Mouse (Mus musculus) liver, adult 2 months (tissue): ENCODE measurements at regions not wholly inside any gene's neighbourhood (a gene's known extent, or its start where the extent isn't known, plus 50 kb on each side); places are given as distances from the start of the nearest gene placed in this dataset.

Experiments
- CTCF ChIP-seq: fragments of 200-500 bp; IDR thresholded peaks from 2 replicates; pipeline ENCODE4 v1.5.1; 2011; ENCODE audit warnings: low read depth, low read length, control low read depth
- POLR2A ChIP-seq: fragments of 200-500 bp; IDR thresholded peaks from 2 replicates; pipeline ENCODE4 v1.6.1; 2011; ENCODE audit warnings: low read length, control low read depth; ENCODE audit not compliant: insufficient read depth; ENCODE audit errors: extremely low read depth

- TF ChIP-seq CTCF (no peak), POLR2A (no peak)
These were observed 252.2 kb downstream of the Barhl2 start for GRCm38 (mm10) chr5:106205724-106206123.
